Mouse (Mus musculus) ES-Bruce4 (cell line): ENCODE measurements at regions not wholly inside any gene's neighbourhood (a gene's known extent, or its start where the extent isn't known, plus 50 kb on each side); places are given as distances from the start of the nearest gene placed in this dataset.
A peak's percentile ranks its signal among the peaks of the same experiment; 100 is the strongest.

Experiments used
- CTCF ChIP-seq: IDR thresholded peaks from one replicate; pipeline ENCODE4 v1.8.1; 2011; ENCODE audit warnings: low read depth, low read length
- EP300 ChIP-seq: IDR thresholded peaks from 2 replicates; pipeline ENCODE4 v1.6.1; 2011; ENCODE audit warnings: low read depth, low read length; ENCODE audit not compliant: insufficient read depth
- POLR2A ChIP-seq: IDR thresholded peaks from one replicate; pipeline ENCODE4 v1.8.1; 2011; ENCODE audit warnings: low read length; ENCODE audit not compliant: insufficient read depth

DNA sequence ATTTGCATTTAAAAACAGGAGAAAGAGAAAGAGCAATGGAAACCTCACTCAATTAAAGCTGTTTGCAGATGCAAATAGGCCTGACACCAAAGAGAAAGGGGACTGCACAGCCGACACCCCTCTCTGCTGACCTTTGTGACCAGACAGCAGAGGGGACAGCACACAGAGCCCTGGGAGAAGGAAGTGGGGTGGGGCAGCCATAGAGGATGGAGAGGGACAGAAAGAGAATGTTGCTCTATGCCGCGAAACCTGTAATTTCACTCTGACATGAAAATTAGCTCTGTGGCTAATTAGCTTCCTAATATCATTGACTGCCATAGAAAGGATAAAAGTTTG is 250.5 kb downstream of the Sec61b start:
- TF ChIP-seq EP300, result 0 out of 2 replicates have a peak, but pooled peaks have one; percentile 58
- TF ChIP-seq CTCF, result no peak
- TF ChIP-seq POLR2A, result no peak
